Mouse (Mus musculus) liver, embryonic 12.5 days (tissue): Measurements from ENCODE around the gene Pim1. TPM values are rescaled to one million over a fixed set of nuclear protein-coding genes. Genes with fewer than 3 reads are reported as not detected.

Experiments used
- ATAC-seq: fragments of 200-750 bp; cut with Nextera tagmentation; 2 replicates; pipeline ENCODE4 v1.8.0; 2017; ENCODE audit warnings: moderate number of reproducible peaks, mild to moderate bottlenecking, moderate library complexity
- H3K27ac ChIP-seq: fragments of 300-500 bp; sonication (generic); 2 replicates; pipeline ENCODE4 v1.5.1; 2016; ENCODE audit warnings: mild to moderate bottlenecking
- H3K27me3 ChIP-seq: fragments of 300-500 bp; sonication (generic); replicated peaks from 2 replicates; pipeline ENCODE4 v1.6.1; 2016; ENCODE audit warnings: mild to moderate bottlenecking, moderate library complexity
- H3K36me3 ChIP-seq: fragments of 300-500 bp; sonication (generic); 2 replicates; pipeline ENCODE4 v1.6.1; 2016; ENCODE audit warnings: mild to moderate bottlenecking, moderate library complexity
- H3K4me1 ChIP-seq: fragments of 300-500 bp; sonication (generic); 2 replicates; pipeline ENCODE4 v1.6.1; 2016
- H3K4me2 ChIP-seq: fragments of 300-500 bp; sonication (generic); 2 replicates; pipeline ENCODE4 v1.6.1; 2016; ENCODE audit warnings: mild to moderate bottlenecking, moderate library complexity
- H3K4me3 ChIP-seq: fragments of 300-500 bp; sonication (generic); 2 replicates; pipeline ENCODE4 v1.5.1; 2016; ENCODE audit warnings: mild to moderate bottlenecking, moderate library complexity
- H3K9ac ChIP-seq: fragments of 300-500 bp; sonication (generic); 2 replicates; pipeline ENCODE4 v1.6.1; 2016; ENCODE audit warnings: mild to moderate bottlenecking, moderate library complexity
- H3K9me3 ChIP-seq: fragments of 300-500 bp; sonication (generic); replicated peaks from 2 replicates; pipeline ENCODE4 v1.6.1; 2016; ENCODE audit warnings: mild to moderate bottlenecking, moderate library complexity
- WGBS: fragments of 180-500 bp; shearing (Covaris S2); methylation state at CpG from one replicate; pipeline ENCODE4 v1.1.7; 2016; ENCODE audit not compliant: insufficient replicate concordance; 5-methylcytosine and 5-hydroxymethylcytosine counted together
- polyA plus RNA-seq: library from polyadenylated mRNA; unstranded; fragments of >200 nt; fragmentation: Nextera tagmentation; extraction: Ambion mirVana; gene quantifications from 2 replicates; pipeline ENCODE4 v1.2.1, GENCODE M21; 2016

Pim1 gene
- polyA plus RNA-seq, 1 experiment from 2014 or later: 112 TPM

GRCm38 (mm10) chr17:29488257-29488977, 2.1 kb upstream of the Pim1 start:
- H3K9me3 ChIP-seq: 0 out of 2 replicates have a peak, but pooled peaks cover 4% of the 10 kb centered on the region
- peak overlapping the region; percentile 96 for H3K27ac ChIP-seq
- 72% methylated on average over 8 of the region's 8 CpGs for WGBS
- no peak for ATAC-seq
- peaks cover 57% of the 10 kb centered on the region for H3K4me1 ChIP-seq
- H3K4me3 ChIP-seq: peak overlapping the region; percentile 100
- H3K36me3 ChIP-seq: peaks cover 26% of the 10 kb centered on the region
- peak overlapping the region; percentile 92 for H3K4me2 ChIP-seq
- no peaks in the 10 kb centered on the region for H3K27me3 ChIP-seq
- H3K9ac ChIP-seq: peak overlapping the region; percentile 94

GRCm38 (mm10) chr17:29488978-29489970, 1.3 kb upstream of the Pim1 start:
- 3% methylated on average over 30 of the region's 30 CpGs for WGBS
- Histone ChIP-seq H3K4me2 (peak overlapping the region; percentile 92), H3K9me3 (0 out of 2 replicates have a peak, but pooled peaks cover 4% of the 10 kb centered on the region), H3K4me1 (peaks cover 62% of the 10 kb centered on the region), H3K27me3 (no peaks in the 10 kb centered on the region), H3K36me3 (peaks cover 34% of the 10 kb centered on the region), H3K9ac (peak overlapping the region; percentile 94), H3K27ac (peak overlapping the region; percentile 96), H3K4me3 (peak overlapping the region; percentile 100)
- ATAC-seq: no peak

- H3K9me3 ChIP-seq: no peaks in the 10 kb centered on the region
- WGBS: 1% methylated on average over 64 of the region's 68 CpGs
- peak overlapping the region; percentile 100 for H3K9ac ChIP-seq
- peaks cover 43% of the 10 kb centered on the region for H3K36me3 ChIP-seq
- peaks cover 62% of the 10 kb centered on the region for H3K4me1 ChIP-seq
- H3K4me2 ChIP-seq: peak overlapping the region; percentile 92
- H3K27me3 ChIP-seq: no peaks in the 10 kb centered on the region
- ATAC-seq: peak; percentile 81
- peak overlapping the region; percentile 100 for H3K27ac ChIP-seq
- H3K4me3 ChIP-seq: peak overlapping the region; percentile 100
Measured at GRCm38 (mm10) chr17:29489971-29490712, 411 bp upstream of the Pim1 start.

- H3K4me2 ChIP-seq: peak overlapping the region; percentile 92
- peak overlapping the region; percentile 100 for H3K9ac ChIP-seq
- H3K4me1 ChIP-seq: peaks cover 59% of the 10 kb centered on the region
- H3K9me3 ChIP-seq: no peaks in the 10 kb centered on the region
- H3K27ac ChIP-seq: peak overlapping the region; percentile 100
- H3K4me3 ChIP-seq: peak overlapping the region; percentile 100
- 0 out of 2 replicates have a peak, but pooled peaks have one; percentile 2 for ATAC-seq
- whole genome bisulfite sequencing: under 1% methylated on average over 48 of the region's 48 CpGs
- no peaks in the 10 kb centered on the region for H3K27me3 ChIP-seq
- H3K36me3 ChIP-seq: peaks cover 56% of the 10 kb centered on the region
Measured at GRCm38 (mm10) chr17:29491591-29492268, 1.2 kb downstream of the Pim1 start.

- H3K4me3 ChIP-seq: peak overlapping the region; percentile 100
- peak overlapping the region; percentile 100 for H3K9ac ChIP-seq
- no peaks in the 10 kb centered on the region for H3K9me3 ChIP-seq
- H3K4me1 ChIP-seq: peaks cover 59% of the 10 kb centered on the region
- WGBS: 2% methylated on average over 22 of the region's 22 CpGs
- peak overlapping the region; percentile 92 for H3K4me2 ChIP-seq
- peak overlapping the region; percentile 100 for H3K27ac ChIP-seq
- H3K27me3 ChIP-seq: no peaks in the 10 kb centered on the region
- no peak for ATAC-seq
- peaks cover 59% of the 10 kb centered on the region for H3K36me3 ChIP-seq
Measured at GRCm38 (mm10) chr17:29492269-29493191, 2.0 kb downstream of the Pim1 start.

- 59% methylated on average over 11 of the region's 11 CpGs for WGBS
- no peaks in the 10 kb centered on the region for H3K27me3 ChIP-seq
- no peak for ATAC-seq
- H3K36me3 ChIP-seq: peaks cover 59% of the 10 kb centered on the region
- H3K4me2 ChIP-seq: peak overlapping the region; percentile 92
- H3K9ac ChIP-seq: peak overlapping the region; percentile 100
- peak overlapping the region; percentile 100 for H3K4me3 ChIP-seq
- H3K4me1 ChIP-seq: peaks cover 60% of the 10 kb centered on the region
- peak overlapping the region; percentile 100 for H3K27ac ChIP-seq
- no peaks in the 10 kb centered on the region for H3K9me3 ChIP-seq
Measured at GRCm38 (mm10) chr17:29493461-29493980, 3.0 kb downstream of the Pim1 start.

GRCm38 (mm10) chr17:29494062-29494731, 3.6 kb downstream of the Pim1 start:
- Histone ChIP-seq H3K27me3 (no peaks in the 10 kb centered on the region), H3K9me3 (no peaks in the 10 kb centered on the region), H3K36me3 (peaks cover 59% of the 10 kb centered on the region), H3K4me1 (peaks cover 60% of the 10 kb centered on the region), H3K4me3 (peak overlapping the region; percentile 100), H3K4me2 (peak overlapping the region; percentile 92), H3K9ac (peak overlapping the region; percentile 100), H3K27ac (peak overlapping the region; percentile 100)
- ATAC-seq: no peak
- WGBS: 47% methylated on average over 10 of the region's 10 CpGs

- ATAC-seq: no peak
- Histone ChIP-seq H3K27me3 (no peaks in the 10 kb centered on the region), H3K9me3 (no peaks in the 10 kb centered on the region), H3K36me3 (peaks cover 59% of the 10 kb centered on the region), H3K4me3 (peak overlapping the region; percentile 100), H3K9ac (peak overlapping the region; percentile 100), H3K4me2 (peak overlapping the region; percentile 92), H3K27ac (peak overlapping the region; percentile 100), H3K4me1 (peaks cover 62% of the 10 kb centered on the region)
- WGBS: 56% methylated on average over 8 of the region's 8 CpGs
Measured at GRCm38 (mm10) chr17:29494732-29495076, 4.2 kb downstream of the Pim1 start.

GRCm38 (mm10) chr17:29496211-29497070, 5.9 kb downstream of the Pim1 start:
- Histone ChIP-seq H3K27ac (peak overlapping the region; percentile 90), H3K36me3 (peaks cover 54% of the 10 kb centered on the region), H3K4me1 (peaks cover 79% of the 10 kb centered on the region)

More at GRCm38 (mm10) chr17:29496211-29497070, 5.9 kb downstream of the Pim1 start:
- Histone ChIP-seq H3K4me2 (peak overlapping the region; percentile 6), H3K4me3 (no peak overlapping the region), H3K9me3 (no peaks in the 10 kb centered on the region), H3K27me3 (no peaks in the 10 kb centered on the region), H3K9ac (peak overlapping the region; percentile 30)
- 67% methylated on average over 6 of the region's 6 CpGs for WGBS
- ATAC-seq: no peak
